Mouse (Mus musculus) cerebellum, postnatal 36 days (tissue): Measurements from ENCODE around the gene Ubxn11.

Experiments used
- DNase-seq, 2 experiments: peaks; one replicate each; pipeline ENCODE4 v3.0.0; 2021 to 2022; ENCODE audit warnings: mixed read lengths in 2 of 2

Ubxn11 gene

DNA sequence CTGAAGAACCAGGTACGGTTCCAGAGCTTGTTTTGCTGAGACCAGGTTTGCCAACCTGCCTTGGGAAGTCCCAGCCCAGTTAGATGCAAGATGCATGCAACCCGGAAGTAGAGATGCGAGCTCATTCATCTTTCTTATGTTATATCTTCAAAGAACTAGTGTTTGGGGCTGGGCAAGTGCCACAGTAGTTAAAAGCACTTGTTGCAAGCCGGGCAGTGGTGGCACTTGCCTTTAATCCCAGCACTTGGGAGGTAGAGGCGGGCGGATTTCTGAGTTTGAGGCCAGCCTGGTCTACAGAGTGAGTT, 11.2 kb upstream of the Ubxn11 start:
- DNase-seq = no peak

GRCm38 (mm10) chr4:134092382-134093288, 9.7 kb upstream of the Ubxn11 start:
- DNase-seq = peak; percentile 31 to 33

DNA sequence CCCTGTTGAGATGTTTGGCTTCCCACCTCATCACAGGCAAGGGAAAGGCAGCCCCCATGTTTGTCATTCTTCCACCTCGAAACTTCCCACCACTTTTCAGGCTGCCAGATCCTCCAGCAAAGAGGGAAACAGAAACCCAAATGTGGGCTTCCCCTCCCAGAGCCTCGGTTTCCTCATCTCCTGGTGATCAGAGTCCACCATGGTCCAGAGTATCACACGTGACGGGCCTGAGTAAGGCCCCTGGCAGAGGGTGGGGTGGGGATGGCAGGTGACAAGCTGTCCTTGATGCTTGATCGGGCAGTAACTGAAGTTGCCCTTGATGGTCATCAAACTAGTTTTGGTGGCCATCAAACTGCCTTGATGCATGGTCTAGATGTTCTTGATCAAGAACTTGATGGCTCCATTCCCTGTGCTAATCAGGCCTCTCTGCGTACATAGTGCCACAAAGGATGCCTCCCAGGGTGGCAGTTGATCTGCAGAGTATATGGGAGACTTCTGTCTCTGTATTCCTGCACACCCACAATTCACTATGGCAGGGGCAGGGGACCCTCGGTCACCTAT, 8.3 kb upstream of the Ubxn11 start:
- no peak for DNase-seq

GRCm38 (mm10) chr4:134094923-134095547, 7.3 kb upstream of the Ubxn11 start, which contains the start of gene Cd52:
Gene Cd52, minus strand, starts transcription at chr4:134095082.
- DNase-seq = no peak

DNA sequence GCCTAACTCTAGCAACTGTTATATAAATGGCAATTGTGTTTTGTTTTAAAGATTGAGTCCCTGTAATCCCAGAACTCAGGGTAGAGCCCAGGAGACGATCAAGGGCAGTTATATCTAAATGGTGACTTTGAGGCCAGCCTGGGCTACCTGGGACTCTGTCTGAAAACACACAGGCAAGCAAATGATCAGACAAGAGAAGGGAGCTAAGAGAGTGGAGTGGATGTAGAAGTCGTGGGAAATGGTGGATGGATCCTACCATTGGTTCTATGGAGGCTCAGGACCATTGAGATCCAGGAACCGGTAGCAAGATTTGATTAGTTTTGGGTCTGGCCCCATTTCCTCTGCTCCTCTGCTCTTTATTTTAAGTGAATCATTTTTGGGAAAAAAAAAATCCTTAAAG, 6.2 kb upstream of the Ubxn11 start:
- no peak for DNase-seq

DNA sequence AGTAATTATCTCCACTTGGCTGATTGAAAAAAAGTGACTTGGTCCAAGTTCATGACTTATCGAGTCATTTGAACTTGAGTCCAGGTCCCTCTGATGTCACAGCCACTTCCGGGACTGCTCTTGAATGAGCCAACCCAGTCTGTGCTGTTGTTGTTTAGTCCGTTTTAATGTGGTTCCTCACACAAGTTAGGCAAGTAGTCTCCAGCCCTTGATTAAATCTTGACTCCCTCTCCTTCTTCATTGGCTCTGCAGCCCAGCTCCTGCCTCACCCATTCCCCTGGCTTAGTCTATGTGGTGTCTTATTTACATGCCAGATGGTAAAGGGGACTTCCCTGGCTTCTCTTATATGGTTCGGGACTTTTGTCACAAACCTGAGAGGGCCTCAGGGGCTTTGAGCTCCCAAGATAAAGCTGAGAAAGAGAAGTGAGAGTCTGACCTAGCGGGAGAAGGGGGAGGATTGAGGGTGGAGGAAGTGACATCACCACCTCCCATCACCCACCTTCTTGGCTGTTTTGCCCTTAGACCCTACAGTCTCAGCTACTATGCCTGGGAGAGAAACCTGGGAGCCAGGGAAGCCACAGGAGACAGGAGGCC, 5.3 kb upstream of the Ubxn11 start:
- no peak for DNase-seq

DNA sequence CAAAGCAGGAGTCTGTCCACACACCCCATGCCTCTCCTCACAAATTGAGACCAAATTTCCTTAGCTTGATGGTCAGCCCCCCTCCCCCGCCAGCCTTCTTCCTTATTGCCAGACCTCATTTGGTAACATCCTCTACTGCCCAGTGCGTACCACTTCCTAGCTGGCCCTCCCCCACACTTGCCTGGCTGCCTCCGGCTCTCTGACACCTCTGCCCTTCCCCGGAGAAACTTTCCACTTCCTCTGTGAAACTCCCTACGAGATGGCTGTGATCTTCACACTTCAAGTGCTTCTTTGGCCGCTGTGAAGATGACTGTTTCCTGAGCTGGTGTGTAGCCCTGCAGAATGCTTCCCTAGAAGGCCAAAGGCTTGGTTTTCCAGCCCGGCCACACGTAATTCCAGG, 3.7 kb upstream of the Ubxn11 start:
- DNase-seq = no peak

- no peak for DNase-seq
Measured at GRCm38 (mm10) chr4:134100245-134100644, 2.1 kb upstream of the Ubxn11 start.

- DNase-seq = no peak
Measured at GRCm38 (mm10) chr4:134102742-134103119, 361 bp downstream of the Ubxn11 start.

GRCm38 (mm10) chr4:134106105-134106504, 3.7 kb downstream of the Ubxn11 start:
- no peak for DNase-seq

GRCm38 (mm10) chr4:134107730-134108129, 5.4 kb downstream of the Ubxn11 start:
- DNase-seq = no peak

- no peak for DNase-seq
Measured at GRCm38 (mm10) chr4:134108196-134108595, 5.8 kb downstream of the Ubxn11 start.

- DNase-seq = no peak
Measured at GRCm38 (mm10) chr4:134110653-134111052, 8.3 kb downstream of the Ubxn11 start.

GRCm38 (mm10) chr4:134112403-134112802, 10.0 kb downstream of the Ubxn11 start:
- no peak for DNase-seq

DNA sequence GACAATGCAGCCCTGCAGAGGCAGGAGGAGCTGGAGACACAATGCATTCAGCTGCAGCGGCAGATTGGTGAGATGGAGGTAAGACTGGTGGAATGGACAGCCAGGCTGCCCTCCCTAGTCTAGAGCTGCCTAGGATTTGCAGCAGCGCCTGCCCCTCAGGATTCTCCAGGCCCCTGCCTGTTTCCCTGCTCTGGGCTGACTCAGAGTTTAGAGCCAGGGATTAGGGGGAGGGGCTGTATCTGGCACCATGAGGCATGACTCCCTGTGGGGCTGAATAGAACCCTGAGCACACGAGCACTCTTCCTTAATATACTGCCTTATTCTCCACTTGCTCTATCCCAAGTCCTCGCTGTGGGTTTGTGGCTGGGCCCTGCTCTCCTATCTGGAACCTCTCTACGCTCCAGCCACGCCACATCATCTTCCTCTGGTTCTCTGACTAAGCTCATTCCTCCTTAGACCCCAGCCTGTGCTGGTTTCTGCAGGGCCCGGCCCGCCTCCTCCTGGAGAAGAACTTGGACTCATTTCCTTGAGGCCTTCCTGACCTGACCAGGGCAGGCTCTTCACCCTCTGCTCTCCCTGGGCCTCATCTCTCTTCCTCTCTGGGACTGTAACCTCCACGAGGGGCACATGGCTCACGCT, 11.1 kb downstream of the Ubxn11 start:
- no peak for DNase-seq

DNA sequence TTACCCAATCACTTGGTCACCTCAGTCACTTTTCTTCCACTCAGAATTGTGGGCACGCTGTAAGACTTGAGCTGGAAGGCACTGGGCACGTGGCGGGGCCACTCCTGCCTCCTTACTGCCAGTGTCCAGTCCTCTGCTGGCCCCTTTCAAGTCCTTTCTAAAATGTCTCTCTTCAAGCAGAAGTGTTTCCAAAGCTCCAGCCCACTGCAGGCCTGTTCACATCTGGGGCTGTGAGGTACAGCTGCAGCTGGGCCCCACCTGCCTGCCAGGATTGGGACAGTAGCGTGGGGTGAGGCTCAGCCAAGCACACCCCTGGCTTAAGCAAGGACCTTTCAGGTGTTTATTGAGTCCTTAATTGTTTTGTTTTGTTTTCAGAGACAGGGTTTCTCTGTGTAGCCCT, 11.7 kb downstream of the Ubxn11 start:
- no peak for DNase-seq

- no peak for DNase-seq
Measured at GRCm38 (mm10) chr4:134115215-134116144, 13.1 kb downstream of the Ubxn11 start.

GRCm38 (mm10) chr4:134116501-134116900, 14.1 kb downstream of the Ubxn11 start:
- no peak for DNase-seq

GRCm38 (mm10) chr4:134117012-134117411, 14.6 kb downstream of the Ubxn11 start:
- DNase-seq = no peak

- DNase-seq = no peak
Measured at GRCm38 (mm10) chr4:134118126-134118800, 15.9 kb downstream of the Ubxn11 start.

DNA sequence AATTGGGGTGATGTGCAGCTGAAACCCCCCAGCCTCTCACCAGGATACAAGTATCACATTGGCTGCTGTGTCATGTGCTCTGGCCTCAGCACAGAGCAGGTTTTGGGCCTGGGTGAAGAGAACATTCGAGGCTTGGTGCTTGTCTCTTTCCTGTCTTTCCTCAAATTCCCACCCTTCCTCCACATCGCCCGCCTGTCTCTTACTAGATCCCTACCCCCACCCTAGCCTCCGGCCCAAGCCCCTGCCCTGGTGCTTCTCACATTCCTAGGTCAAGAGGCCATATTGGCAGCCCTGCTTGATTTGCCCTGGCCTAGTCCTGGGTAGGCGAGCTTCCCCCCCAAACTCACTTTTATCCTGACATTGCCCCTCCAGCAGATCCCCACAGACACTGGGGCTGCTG, 16.7 kb downstream of the Ubxn11 start:
- DNase-seq = no peak
